Mouse (Mus musculus): Measurements from ENCODE around the gene Ripor3. TPM values are rescaled to one million over a fixed set of nuclear protein-coding genes. Genes with fewer than 3 reads are reported as not detected.

Ripor3 gene
- polyA plus RNA-seq, 1 experiment from 2014 or later = 2.9 TPM

- H3K27me3 ChIP-seq (replicated peaks) = peaks cover 28% of the 10 kb centered on the region
- 71% methylated on average over 4 of the region's 4 CpGs for WGBS (ENCODE audit: insufficient replicate concordance)
- no peak for ATAC-seq
- no peaks in the 10 kb centered on the region for H3K36me3 ChIP-seq
- H3K4me3 ChIP-seq = no peak overlapping the region
- no peak overlapping the region for H3K27ac ChIP-seq
- no peak overlapping the region for H3K4me2 ChIP-seq
- peaks cover 42% of the 10 kb centered on the region for H3K4me1 ChIP-seq
- no peaks in the 10 kb centered on the region for H3K9me3 ChIP-seq (replicated peaks)
- no peak overlapping the region for H3K9ac ChIP-seq
Measured at GRCm38 (mm10) chr2:168046467-168046866, 36.0 kb upstream of the Ripor3 start.

- Histone ChIP-seq H3K4me1 (peaks cover 37% of the 10 kb centered on the region), H3K4me2 (no peak overlapping the region), H3K27ac (no peak overlapping the region), H3K9ac (no peak overlapping the region), H3K27me3 (replicated peaks) (peaks cover 21% of the 10 kb centered on the region), H3K36me3 (no peaks in the 10 kb centered on the region), H3K4me3 (no peak overlapping the region), H3K9me3 (replicated peaks) (no peaks in the 10 kb centered on the region)
- no peak for ATAC-seq
- 54% methylated on average over 5 of the region's 5 CpGs for WGBS (ENCODE audit: insufficient replicate concordance)
Measured at GRCm38 (mm10) chr2:168045771-168046170, 35.4 kb upstream of the Ripor3 start.

GRCm38 (mm10) chr2:168045357-168045756 lies 34.9 kb upstream of the Ripor3 start:
- no peak overlapping the region for H3K27ac ChIP-seq
- no peaks in the 10 kb centered on the region for H3K36me3 ChIP-seq
- no peak overlapping the region for H3K4me3 ChIP-seq
- no peaks in the 10 kb centered on the region for H3K9me3 ChIP-seq (replicated peaks)
- 79% methylated on average over 13 of the region's 13 CpGs for WGBS (ENCODE audit: insufficient replicate concordance)
- H3K4me1 ChIP-seq = peaks cover 33% of the 10 kb centered on the region
- no peak for ATAC-seq
- peaks cover 17% of the 10 kb centered on the region for H3K27me3 ChIP-seq (replicated peaks)
- no peak overlapping the region for H3K9ac ChIP-seq
- no peak overlapping the region for H3K4me2 ChIP-seq

- ATAC-seq = no peak
- Histone ChIP-seq H3K9me3 (replicated peaks) (no peaks in the 10 kb centered on the region), H3K4me1 (peaks cover 27% of the 10 kb centered on the region), H3K4me3 (no peak overlapping the region), H3K9ac (no peak overlapping the region), H3K27me3 (replicated peaks) (peaks cover 11% of the 10 kb centered on the region), H3K36me3 (no peaks in the 10 kb centered on the region), H3K27ac (no peak overlapping the region), H3K4me2 (no peak overlapping the region)
- WGBS (ENCODE audit: insufficient replicate concordance) = 80% methylated on average over 10 of the region's 10 CpGs
Measured at GRCm38 (mm10) chr2:168044681-168045287, 34.4 kb upstream of the Ripor3 start.

GRCm38 (mm10) chr2:168042019-168042418 lies 31.6 kb upstream of the Ripor3 start:
- no peak overlapping the region for H3K9ac ChIP-seq
- H3K9me3 ChIP-seq (replicated peaks) = no peaks in the 10 kb centered on the region
- H3K4me2 ChIP-seq = no peak overlapping the region
- no peak overlapping the region for H3K4me3 ChIP-seq
- peaks cover 19% of the 10 kb centered on the region for H3K4me1 ChIP-seq
- no peaks in the 10 kb centered on the region for H3K27me3 ChIP-seq (replicated peaks)
- no peak for ATAC-seq
- no peak overlapping the region for H3K27ac ChIP-seq
- 83% methylated on average over 6 of the region's 6 CpGs for WGBS (ENCODE audit: insufficient replicate concordance)
- H3K36me3 ChIP-seq = no peaks in the 10 kb centered on the region

GRCm38 (mm10) chr2:168040751-168041150 lies 30.3 kb upstream of the Ripor3 start:
- H3K9ac ChIP-seq = no peak overlapping the region
- no peaks in the 10 kb centered on the region for H3K9me3 ChIP-seq (replicated peaks)
- no peaks in the 10 kb centered on the region for H3K36me3 ChIP-seq
- no peak for ATAC-seq
- no peak overlapping the region for H3K4me2 ChIP-seq
- peaks cover 24% of the 10 kb centered on the region for H3K4me1 ChIP-seq
- 56% methylated on average over 3 of the region's 3 CpGs for WGBS (ENCODE audit: insufficient replicate concordance)
- H3K27me3 ChIP-seq (replicated peaks) = no peaks in the 10 kb centered on the region
- H3K4me3 ChIP-seq = no peak overlapping the region
- H3K27ac ChIP-seq = no peak overlapping the region

GRCm38 (mm10) chr2:168037063-168037462 lies 26.6 kb upstream of the Ripor3 start:
- WGBS (ENCODE audit: insufficient replicate concordance) = 47% methylated on average over 3 of the region's 3 CpGs
- Histone ChIP-seq H3K9me3 (replicated peaks) (no peaks in the 10 kb centered on the region), H3K4me2 (no peak overlapping the region), H3K4me1 (peaks cover 53% of the 10 kb centered on the region), H3K4me3 (no peak overlapping the region), H3K9ac (no peak overlapping the region), H3K27me3 (replicated peaks) (no peaks in the 10 kb centered on the region), H3K36me3 (no peaks in the 10 kb centered on the region), H3K27ac (no peak overlapping the region)
- ATAC-seq = no peak

GRCm38 (mm10) chr2:168035907-168036306 lies 25.5 kb upstream of the Ripor3 start:
- peaks cover 59% of the 10 kb centered on the region for H3K4me1 ChIP-seq
- no peak for ATAC-seq
- H3K4me2 ChIP-seq = no peak overlapping the region
- no peaks in the 10 kb centered on the region for H3K9me3 ChIP-seq (replicated peaks)
- H3K4me3 ChIP-seq = no peak overlapping the region
- H3K9ac ChIP-seq = no peak overlapping the region
- 70% methylated on average over 6 of the region's 6 CpGs for whole genome bisulfite sequencing (ENCODE audit: insufficient replicate concordance)
- H3K27me3 ChIP-seq (replicated peaks) = no peaks in the 10 kb centered on the region
- H3K36me3 ChIP-seq = no peaks in the 10 kb centered on the region
- H3K27ac ChIP-seq = no peak overlapping the region

- Histone ChIP-seq H3K27ac (no peak overlapping the region), H3K4me1 (peaks cover 52% of the 10 kb centered on the region), H3K9me3 (replicated peaks) (peaks cover 2% of the 10 kb centered on the region), H3K4me3 (no peak overlapping the region), H3K9ac (no peak overlapping the region), H3K36me3 (no peaks in the 10 kb centered on the region), H3K4me2 (peak overlapping the region; percentile 28), H3K27me3 (replicated peaks) (no peaks in the 10 kb centered on the region)
- 18% methylated on average over 10 of the region's 10 CpGs for whole genome bisulfite sequencing (ENCODE audit: insufficient replicate concordance)
- ATAC-seq = peak; percentile 79
Measured at GRCm38 (mm10) chr2:168033905-168034304, 23.5 kb upstream of the Ripor3 start.

GRCm38 (mm10) chr2:168031842-168032241 lies 21.4 kb upstream of the Ripor3 start:
- 60% methylated on average over 2 of the region's 2 CpGs for WGBS (ENCODE audit: insufficient replicate concordance)
- ATAC-seq = peak; percentile 63
- Histone ChIP-seq H3K4me3 (no peak overlapping the region), H3K36me3 (no peaks in the 10 kb centered on the region), H3K4me2 (no peak overlapping the region), H3K4me1 (peaks cover 39% of the 10 kb centered on the region), H3K27ac (no peak overlapping the region), H3K27me3 (replicated peaks) (no peaks in the 10 kb centered on the region), H3K9ac (no peak overlapping the region), H3K9me3 (replicated peaks) (peaks cover 8% of the 10 kb centered on the region)

GRCm38 (mm10) chr2:168028376-168028775 lies 18.0 kb upstream of the Ripor3 start:
- Histone ChIP-seq H3K36me3 (no peaks in the 10 kb centered on the region), H3K27me3 (replicated peaks) (no peaks in the 10 kb centered on the region)
- 81% methylated on average over 3 of the region's 3 CpGs for WGBS (ENCODE audit: insufficient replicate concordance)

GRCm38 (mm10) chr2:168026467-168026866 lies 16.0 kb upstream of the Ripor3 start:
- ATAC-seq = no peak
- Histone ChIP-seq H3K9ac (no peak overlapping the region), H3K4me3 (no peak overlapping the region), H3K27ac (no peak overlapping the region), H3K4me1 (peaks cover 21% of the 10 kb centered on the region), H3K27me3 (replicated peaks) (no peaks in the 10 kb centered on the region), H3K36me3 (0 out of 2 replicates have a peak, but pooled peaks cover 2% of the 10 kb centered on the region), H3K9me3 (replicated peaks) (peaks cover 8% of the 10 kb centered on the region), H3K4me2 (no peak overlapping the region)
- 25% methylated on average over 3 of the region's 3 CpGs for WGBS (ENCODE audit: insufficient replicate concordance)

More at GRCm38 (mm10) chr2:168028376-168028775, 18.0 kb upstream of the Ripor3 start:
- H3K9ac ChIP-seq = no peak overlapping the region
- no peak overlapping the region for H3K27ac ChIP-seq
- H3K4me3 ChIP-seq = no peak overlapping the region
- peaks cover 8% of the 10 kb centered on the region for H3K9me3 ChIP-seq (replicated peaks)
- no peak for ATAC-seq
- peaks cover 30% of the 10 kb centered on the region for H3K4me1 ChIP-seq
- no peak overlapping the region for H3K4me2 ChIP-seq

GRCm38 (mm10) chr2:168025882-168026281 lies 15.5 kb upstream of the Ripor3 start:
- 70% methylated on average over 8 of the region's 8 CpGs for WGBS (ENCODE audit: insufficient replicate concordance)
- H3K4me1 ChIP-seq = peaks cover 21% of the 10 kb centered on the region
- no peak overlapping the region for H3K9ac ChIP-seq
- no peak for ATAC-seq
- peaks cover 8% of the 10 kb centered on the region for H3K9me3 ChIP-seq (replicated peaks)
- no peaks in the 10 kb centered on the region for H3K27me3 ChIP-seq (replicated peaks)
- no peak overlapping the region for H3K4me2 ChIP-seq
- no peak overlapping the region for H3K4me3 ChIP-seq
- 0 out of 2 replicates have a peak, but pooled peaks cover 3% of the 10 kb centered on the region for H3K36me3 ChIP-seq
- no peak overlapping the region for H3K27ac ChIP-seq

Data from liver, embryonic 12.5 days (tissue).